Mouse (Mus musculus) hindbrain, postnatal 0 days (tissue): Measurements from ENCODE around the gene Ppm1n. TPM values are rescaled to one million over a fixed set of nuclear protein-coding genes. Genes with fewer than 3 reads are reported as not detected.
A peak's percentile ranks its signal among the peaks of the same experiment; 100 is the strongest.

Experiments
- ATAC-seq: fragments of 200-750 bp; cut with Nextera tagmentation; 2 replicates; pipeline ENCODE4 v1.8.0; 2017; ENCODE audit warnings: mild to moderate bottlenecking, moderate TSS enrichment, moderate library complexity
- DNase-seq: peaks from one replicate; pipeline ENCODE4 v3.0.0-alpha.2; 2015; ENCODE audit warnings: low spot score
- H3K27ac ChIP-seq: fragments of 300-500 bp; sonication (generic); 2 replicates; pipeline ENCODE4 v1.5.1; 2014; ENCODE audit warnings: mild to moderate bottlenecking
- H3K27me3 ChIP-seq: fragments of 300-500 bp; sonication (generic); 2 replicates; pipeline ENCODE4 v1.6.1; 2014; ENCODE audit warnings: low read length, mixed read lengths; ENCODE audit not compliant: insufficient read depth
- H3K36me3 ChIP-seq: fragments of 300-500 bp; sonication (generic); 2 replicates; pipeline ENCODE4 v1.6.1; 2014; ENCODE audit warnings: low read length, mixed read lengths; ENCODE audit not compliant: insufficient read depth
- H3K4me1 ChIP-seq: fragments of 300-500 bp; sonication (generic); 2 replicates; pipeline ENCODE4 v1.6.1; 2014; ENCODE audit warnings: antibody characterized with exemption, low read length, mixed read lengths; ENCODE audit not compliant: insufficient read depth
- H3K4me2 ChIP-seq: fragments of 300-500 bp; sonication (generic); 2 replicates; pipeline ENCODE4 v1.6.1; 2014; ENCODE audit warnings: low read depth, mild to moderate bottlenecking, low read length, moderate library complexity, mixed read lengths
- H3K4me3 ChIP-seq: fragments of 300-500 bp; sonication (generic); 2 replicates; pipeline ENCODE4 v1.5.1; 2014; ENCODE audit warnings: low read length
- H3K9ac ChIP-seq: fragments of 300-500 bp; sonication (generic); replicated peaks from 2 replicates; pipeline ENCODE4 v1.6.1; 2014; ENCODE audit warnings: mild to moderate bottlenecking, low read length, moderate library complexity, mixed read lengths
- H3K9me3 ChIP-seq: fragments of 300-500 bp; sonication (generic); 2 replicates; pipeline ENCODE4 v1.6.1; 2016; ENCODE audit warnings: low read length, mixed read lengths
- CTCF ChIP-seq: IDR thresholded peaks from 2 replicates; pipeline ENCODE4 v1.5.1; 2016; ENCODE audit warnings: antibody characterized with exemption, control low read depth, low read depth
- WGBS: fragments of 180-500 bp; shearing (Covaris S2); extraction: QIAGEN DNeasy Blood & Tissue Kit; methylation state at CpG from one replicate; pipeline ENCODE4 v1.1.7; 2014; 5-methylcytosine and 5-hydroxymethylcytosine counted together
- polyA plus RNA-seq: library from polyadenylated mRNA; unstranded; fragments of >200 nt; fragmentation: Nextera tagmentation; extraction: Ambion mirVana; gene quantifications from 2 replicates; pipeline ENCODE4 v1.2.1, GENCODE M21; 2015
- total RNA-seq: library from RNA; depleted of rRNA; stranded (reverse); fragments of >200 nt; gene quantifications from 2 replicates; pipeline ENCODE4 v1.2.3, GENCODE M21; 2014

The Ppm1n gene
- total and polyA plus RNA-seq, 2 experiments from 2014 or later = 2.1 to 2.5 TPM

- ATAC-seq = no peak
- H3K9ac ChIP-seq = peak overlapping the region; percentile 81
- WGBS = 56% methylated on average over 10 of the region's 10 CpGs
- TF ChIP-seq CTCF = no peak
- peaks cover 16% of the 10 kb centered on the region for H3K4me1 ChIP-seq
- H3K9me3 ChIP-seq = no peaks in the 10 kb centered on the region
- peak overlapping the region; percentile 81 for H3K27ac ChIP-seq
- H3K27me3 ChIP-seq = no peaks in the 10 kb centered on the region
- no peak for DNase-seq
- peak overlapping the region; percentile 94 for H3K4me3 ChIP-seq
- peaks cover 4% of the 10 kb centered on the region for H3K36me3 ChIP-seq
- peak overlapping the region; percentile 97 for H3K4me2 ChIP-seq
Measured at GRCm38 (mm10) chr7:19268993-19269681, 10.7 kb downstream of the Ppm1n start.

GRCm38 (mm10) chr7:19267051-19267450, 12.8 kb downstream of the Ppm1n start:
- Histone ChIP-seq H3K27ac (no peak overlapping the region), H3K9me3 (no peaks in the 10 kb centered on the region), H3K36me3 (peaks cover 12% of the 10 kb centered on the region), H3K4me2 (no peak overlapping the region), H3K4me3 (no peak overlapping the region), H3K27me3 (no peaks in the 10 kb centered on the region), H3K9ac (no peak overlapping the region), H3K4me1 (peaks cover 16% of the 10 kb centered on the region)
- DNase-seq = no peak
- no peak for TF ChIP-seq CTCF
- WGBS = 78% methylated on average over 10 of the region's 10 CpGs
- ATAC-seq = no peak

GRCm38 (mm10) chr7:19265928-19266822, 13.7 kb downstream of the Ppm1n start:
- ATAC-seq (no peak), DNase-seq (no peak)
- no peaks in the 10 kb centered on the region for H3K27me3 ChIP-seq
- H3K4me1 ChIP-seq = peaks cover 16% of the 10 kb centered on the region
- 73% methylated on average over 10 of the region's 10 CpGs for WGBS
- no peaks in the 10 kb centered on the region for H3K9me3 ChIP-seq
- TF ChIP-seq CTCF = no peak
- no peak overlapping the region for H3K9ac ChIP-seq
- H3K4me3 ChIP-seq = no peak overlapping the region
- peaks cover 20% of the 10 kb centered on the region for H3K36me3 ChIP-seq
- no peak overlapping the region for H3K27ac ChIP-seq
- no peak overlapping the region for H3K4me2 ChIP-seq

GRCm38 (mm10) chr7:19265147-19265546, 14.7 kb downstream of the Ppm1n start:
- Histone ChIP-seq H3K4me2 (no peak overlapping the region), H3K27me3 (no peaks in the 10 kb centered on the region), H3K27ac (no peak overlapping the region), H3K4me1 (peaks cover 9% of the 10 kb centered on the region), H3K9ac (no peak overlapping the region), H3K4me3 (no peak overlapping the region), H3K36me3 (peaks cover 29% of the 10 kb centered on the region), H3K9me3 (no peaks in the 10 kb centered on the region)
- 75% methylated on average over 7 of the region's 7 CpGs for WGBS
- DNase-seq = no peak
- no peak for TF ChIP-seq CTCF
- no peak for ATAC-seq

GRCm38 (mm10) chr7:19258336-19258735, 21.5 kb downstream of the Ppm1n start:
- Histone ChIP-seq H3K4me1 (no peaks in the 10 kb centered on the region), H3K4me3 (no peak overlapping the region), H3K4me2 (no peak overlapping the region), H3K9me3 (no peaks in the 10 kb centered on the region), H3K27me3 (no peaks in the 10 kb centered on the region), H3K9ac (no peak overlapping the region), H3K27ac (no peak overlapping the region), H3K36me3 (peaks cover 49% of the 10 kb centered on the region; the same call in 1 of the 2 replicates)
- DNase-seq (no peak), ATAC-seq (no peak)
- no peak for TF ChIP-seq CTCF
- WGBS = 70% methylated on average over 3 of the region's 3 CpGs

GRCm38 (mm10) chr7:19257390-19258022, 22.4 kb downstream of the Ppm1n start:
- no peaks in the 10 kb centered on the region for H3K4me1 ChIP-seq
- no peak overlapping the region for H3K4me2 ChIP-seq
- peak; percentile 85 for DNase-seq
- H3K36me3 ChIP-seq = peaks cover 49% of the 10 kb centered on the region; the same call in 1 of the 2 replicates
- H3K9ac ChIP-seq = no peak overlapping the region
- H3K27me3 ChIP-seq = no peaks in the 10 kb centered on the region
- no peaks in the 10 kb centered on the region for H3K9me3 ChIP-seq
- H3K27ac ChIP-seq = no peak overlapping the region
- 39% methylated on average over 11 of the region's 11 CpGs for WGBS
- peak; percentile 84; the same call in 1 of the 2 replicates for ATAC-seq
- no peak overlapping the region for H3K4me3 ChIP-seq
- no peak for TF ChIP-seq CTCF
